ENCODE assay signal across 7 mouse cellular contexts in the genomic region with DNA sequence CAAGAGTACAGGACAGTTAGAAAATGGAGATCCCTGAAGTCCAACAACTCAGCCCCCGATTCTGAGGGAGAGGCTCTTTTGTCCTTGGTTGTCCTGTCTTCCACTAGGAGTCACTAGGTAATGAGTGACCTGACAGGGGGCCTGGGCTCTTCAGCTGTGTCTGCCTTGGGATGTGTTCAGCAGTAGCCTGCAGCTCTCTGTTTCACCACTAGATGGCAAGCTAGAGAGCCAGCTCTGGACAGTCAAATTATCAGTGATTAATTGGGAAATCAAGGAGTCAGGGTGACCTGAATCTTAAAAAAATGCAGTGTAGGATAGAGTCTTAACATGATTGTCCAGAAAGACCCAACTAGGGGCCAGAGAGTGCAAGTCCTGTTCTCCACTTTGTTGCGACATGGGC. TPM values are rescaled to one million over a fixed set of nuclear protein-coding genes. Genes with fewer than 3 reads are reported as not detected.
DNase-seq lines count a peak whose midpoint lies in the region.

No protein-coding gene starts in this region.

- intact Hi-C loops in heart, postnatal 10 days (cut with DNase I): loop anchor here (1.0 kb wide), 1 partner anchor 354 kb away; no protein-coding TSS in a partner anchor

- peak; percentile 18 to 63 for DNase-seq in heart, postnatal 10 days
- no peak for DNase-seq in heart, adult 9 months (ENCODE audit: low spot score in 2 of 2)
- peak; percentile 53 for DNase-seq in urinary bladder, postnatal 14 days (ENCODE audit: low spot score)
- no peak for DNase-seq in urinary bladder, postnatal 10 days (ENCODE audit: low spot score)
- peak; percentile 36 for DNase-seq in c-Kit-negative CD71-positive TER-119-positive erythroid progenitor cells, embryonic 14.5 days (ENCODE audit: low read depth, low spot score)
- peak; percentile 11 for DNase-seq in layer of hippocampus, adult 9-10 months (ENCODE audit: low spot score)
- peak; percentile 31 for DNase-seq in retina, postnatal 7 days (ENCODE audit: low read depth, low spot score)

RNA-seq across cellular contexts. Expression of a gene that starts 53.3 kb away (rescaled TPM):
- under 1 TPM in 1 of 2 experiments, not detected in 1; 0.05 TPM for total RNA-seq in heart, postnatal 10 days (2021)

Comparison
In these comparisons a context has a peak if more than half of its experiments do, and no peak if none do; other contexts are left out.
1. DNase-seq: peak in heart, postnatal 10 days (2 of 2), urinary bladder, postnatal 14 days (single experiment), c-Kit-negative CD71-positive TER-119-positive erythroid progenitor cells, embryonic 14.5 days (single experiment), layer of hippocampus, adult 9-10 months (single experiment) and retina, postnatal 7 days (single experiment); none in heart, adult 9 months (0 of 2) and urinary bladder, postnatal 10 days (single experiment).